Mouse (Mus musculus): ENCODE results near the gene Madd. TPM values are rescaled to one million over a fixed set of nuclear protein-coding genes. Genes with fewer than 3 reads are reported as not detected.
A peak's percentile ranks its signal among the peaks of the same experiment; 100 is the strongest.

Madd gene
- polyA plus RNA-seq, 1 experiment from 2014 or later = 47.3 TPM

DNA sequence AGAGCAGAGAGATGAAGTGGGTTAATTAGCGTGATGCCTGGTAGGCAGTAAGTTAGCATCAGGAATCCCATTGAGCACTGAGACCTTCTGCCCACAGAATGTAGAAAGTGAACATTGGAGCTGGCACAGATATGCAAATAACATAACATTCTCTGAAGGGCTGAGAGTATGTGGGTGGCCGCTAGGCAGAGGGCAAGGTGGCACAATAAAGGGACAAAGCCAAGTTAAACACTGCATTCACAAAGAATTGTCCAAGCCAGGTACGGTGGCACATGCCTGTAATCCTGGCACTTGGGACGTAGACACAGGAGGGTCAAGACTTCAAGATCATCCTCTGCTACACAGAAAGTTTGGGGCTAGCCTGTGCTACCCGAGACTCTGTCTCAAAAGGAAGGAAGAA, 74.4 kb downstream of the Madd start:
- no peak overlapping the region for H3K4me3 ChIP-seq
- no peak for ATAC-seq (ENCODE audit: low read depth)
- H3K9me3 ChIP-seq = no peaks in the 10 kb centered on the region
- H3K27ac ChIP-seq (replicated peaks) = no peak overlapping the region
- H3K4me1 ChIP-seq (replicated peaks) = no peaks in the 10 kb centered on the region
- WGBS = 92% methylated on average over 5 of the region's 5 CpGs
- no peaks in the 10 kb centered on the region for H3K36me3 ChIP-seq
- H3K4me2 ChIP-seq = no peak overlapping the region
- H3K27me3 ChIP-seq = no peaks in the 10 kb centered on the region
- no peak overlapping the region for H3K9ac ChIP-seq

DNA sequence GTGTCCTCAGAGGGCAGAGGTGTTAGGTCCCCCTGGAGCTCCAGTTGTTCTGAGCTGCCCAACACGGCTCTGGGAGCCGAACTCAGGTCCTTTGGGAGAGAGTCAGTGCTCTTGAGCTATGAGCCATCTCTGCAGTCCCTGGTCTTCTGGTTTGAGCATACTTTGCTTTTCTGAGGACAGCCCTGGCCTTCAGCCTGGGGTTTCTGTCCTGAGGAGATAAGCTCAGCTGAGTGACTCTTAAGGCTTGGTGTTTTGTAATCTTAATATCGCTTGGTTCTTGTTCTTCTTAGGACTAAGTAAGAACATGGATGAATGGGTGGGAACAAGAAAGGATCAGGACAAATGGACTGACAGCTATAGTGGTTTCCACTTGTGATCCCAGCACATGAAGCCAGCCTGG, 75.5 kb downstream of the Madd start:
- 92% methylated on average over 3 of the region's 3 CpGs for WGBS
- no peak for ATAC-seq (ENCODE audit: low read depth)
- H3K27ac ChIP-seq (replicated peaks) = no peak overlapping the region
- no peak overlapping the region for H3K4me3 ChIP-seq
- H3K36me3 ChIP-seq = no peaks in the 10 kb centered on the region
- no peak overlapping the region for H3K9ac ChIP-seq
- H3K9me3 ChIP-seq = no peaks in the 10 kb centered on the region
- no peak overlapping the region for H3K4me2 ChIP-seq
- no peaks in the 10 kb centered on the region for H3K27me3 ChIP-seq
- no peaks in the 10 kb centered on the region for H3K4me1 ChIP-seq (replicated peaks)

DNA sequence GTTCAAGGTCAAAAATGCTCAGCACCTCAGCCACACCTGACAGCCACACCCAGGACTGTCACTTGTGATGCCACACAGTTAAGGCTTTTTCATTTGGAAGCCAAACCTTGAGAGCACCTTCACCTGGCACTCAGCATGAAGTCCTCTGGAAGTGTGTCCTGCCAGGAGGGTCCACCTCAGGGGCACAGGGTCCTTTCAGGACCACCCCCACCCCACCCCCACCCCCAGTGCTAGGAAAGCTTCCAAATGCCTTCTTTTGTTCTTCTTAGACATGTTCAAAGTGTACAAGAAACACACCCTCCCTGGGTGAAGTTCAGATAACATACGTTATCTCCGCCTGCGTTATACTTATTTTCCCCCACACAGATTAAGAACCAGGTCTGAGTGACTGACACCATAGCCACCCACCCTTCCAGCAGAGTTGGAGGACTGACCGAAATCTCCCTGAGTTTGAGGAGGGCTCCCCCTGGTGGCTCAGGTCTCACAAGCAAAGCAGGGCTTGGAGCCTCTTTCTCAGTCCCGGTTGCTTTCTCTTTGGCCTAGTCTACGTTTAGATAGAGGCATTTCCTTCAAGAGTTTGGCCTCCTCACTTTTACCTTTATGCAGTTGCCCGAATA, 82.4 kb downstream of the Madd start:
- H3K9ac ChIP-seq = no peak overlapping the region
- no peaks in the 10 kb centered on the region for H3K9me3 ChIP-seq
- H3K27ac ChIP-seq (replicated peaks) = no peak overlapping the region
- H3K4me3 ChIP-seq = no peak overlapping the region
- H3K4me1 ChIP-seq (replicated peaks) = no peaks in the 10 kb centered on the region
- no peaks in the 10 kb centered on the region for H3K27me3 ChIP-seq
- no peak overlapping the region for H3K4me2 ChIP-seq
- peak; percentile 84 for ATAC-seq (ENCODE audit: low read depth)
- 12% methylated on average over 7 of the region's 7 CpGs for WGBS
- H3K36me3 ChIP-seq = no peaks in the 10 kb centered on the region

DNA sequence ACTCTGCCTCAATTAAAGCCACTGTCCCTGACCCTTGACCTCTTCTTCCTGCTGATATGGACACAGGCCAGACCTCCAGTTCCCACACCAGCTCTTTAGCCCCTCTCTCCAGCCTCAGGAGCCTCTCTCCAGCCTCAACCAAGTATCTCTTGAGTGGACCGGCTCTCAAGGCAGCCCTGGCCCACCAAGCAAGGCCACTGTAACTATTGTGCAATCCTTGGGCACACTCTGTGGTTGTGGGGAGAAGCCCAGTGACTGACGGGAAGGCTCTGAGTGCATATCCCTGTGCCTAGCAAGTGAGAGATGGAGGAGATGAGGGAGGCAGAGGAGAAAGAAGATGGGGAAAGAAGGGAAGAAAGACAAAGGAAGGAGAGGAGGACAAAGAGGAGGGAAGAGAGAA, 85.5 kb downstream of the Madd start:
- H3K9ac ChIP-seq = no peak overlapping the region
- 95% methylated on average over 2 of the region's 2 CpGs for WGBS
- H3K4me3 ChIP-seq = no peak overlapping the region
- no peaks in the 10 kb centered on the region for H3K4me1 ChIP-seq (replicated peaks)
- H3K36me3 ChIP-seq = no peaks in the 10 kb centered on the region
- H3K27ac ChIP-seq (replicated peaks) = no peak overlapping the region
- H3K9me3 ChIP-seq = no peaks in the 10 kb centered on the region
- ATAC-seq (ENCODE audit: low read depth) = no peak
- no peaks in the 10 kb centered on the region for H3K27me3 ChIP-seq
- no peak overlapping the region for H3K4me2 ChIP-seq

DNA sequence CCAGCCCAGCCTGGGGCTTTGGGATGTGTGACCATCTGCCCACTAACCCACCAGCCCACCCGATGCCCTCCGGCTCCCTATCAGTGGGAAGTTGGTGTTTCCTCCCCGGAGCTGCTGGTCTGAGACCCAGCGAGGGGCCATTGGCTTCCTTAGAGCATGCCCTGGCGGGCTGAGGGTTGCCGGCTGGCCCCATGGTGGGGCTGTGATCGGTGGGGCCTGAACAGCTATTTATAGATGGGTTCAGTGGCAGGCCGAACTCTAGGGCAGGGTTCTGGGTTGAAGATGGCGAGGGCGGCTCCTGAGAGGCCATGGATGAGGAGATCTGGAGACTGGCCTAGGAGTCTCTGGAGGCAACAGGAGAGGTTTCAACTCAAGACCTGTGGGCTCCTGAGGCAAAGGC, 86.6 kb downstream of the Madd start:
- Histone ChIP-seq H3K36me3 (no peaks in the 10 kb centered on the region), H3K27me3 (no peaks in the 10 kb centered on the region), H3K4me2 (no peak overlapping the region), H3K9me3 (no peaks in the 10 kb centered on the region), H3K4me1 (replicated peaks) (no peaks in the 10 kb centered on the region), H3K4me3 (no peak overlapping the region; the same call in 1 of the 2 replicates), H3K9ac (no peak overlapping the region), H3K27ac (replicated peaks) (no peak overlapping the region)
- no peak for ATAC-seq (ENCODE audit: low read depth)
- WGBS = 85% methylated on average over 10 of the region's 10 CpGs

DNA sequence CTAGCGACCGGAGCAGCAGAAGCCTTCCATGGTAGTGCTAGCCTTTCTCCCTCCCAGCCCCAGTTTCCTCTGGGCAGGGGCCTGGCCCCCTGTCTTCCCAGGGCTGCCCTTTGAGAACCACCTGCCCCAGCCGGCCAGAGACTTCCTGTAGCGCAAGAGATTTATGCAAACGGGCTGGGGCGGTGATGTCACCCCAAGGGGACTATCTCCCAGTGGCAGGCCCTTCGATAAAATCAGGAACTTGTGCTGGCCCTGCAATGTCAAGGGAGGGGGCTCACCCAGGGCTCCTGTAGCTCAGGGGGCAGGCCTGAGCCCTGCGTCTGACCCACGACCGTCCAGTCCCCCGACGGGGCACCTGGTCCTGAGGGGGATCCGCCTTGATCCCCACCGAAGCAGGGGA, 87.1 kb downstream of the Madd start:
- no peak overlapping the region for H3K27ac ChIP-seq (replicated peaks)
- no peaks in the 10 kb centered on the region for H3K4me1 ChIP-seq (replicated peaks)
- no peak overlapping the region for H3K9ac ChIP-seq
- no peaks in the 10 kb centered on the region for H3K36me3 ChIP-seq
- ATAC-seq (ENCODE audit: low read depth) = no peak
- WGBS = 72% methylated on average over 14 of the region's 14 CpGs
- H3K9me3 ChIP-seq = no peaks in the 10 kb centered on the region
- H3K4me2 ChIP-seq = no peak overlapping the region
- H3K27me3 ChIP-seq = no peaks in the 10 kb centered on the region
- H3K4me3 ChIP-seq = no peak overlapping the region

DNA sequence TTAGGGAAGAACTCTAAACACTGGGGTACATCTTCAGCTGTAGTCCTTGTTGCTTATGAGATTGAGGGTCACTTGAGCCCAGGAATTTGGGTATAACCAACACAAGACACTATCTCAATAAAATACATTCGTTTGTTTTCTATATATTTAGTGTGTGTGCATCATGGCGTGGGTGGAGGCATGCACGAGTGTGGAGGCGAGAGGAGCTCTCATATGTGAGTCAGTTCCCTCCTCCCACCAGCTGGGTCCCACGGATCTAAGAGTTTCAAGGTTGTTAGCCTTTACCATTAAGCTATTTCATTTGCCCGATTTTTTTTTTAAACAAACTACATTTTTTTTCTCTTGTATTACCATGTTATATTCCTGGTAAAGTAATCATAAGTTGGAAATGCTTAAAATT, 92.8 kb downstream of the Madd start:
- Histone ChIP-seq H3K4me2 (no peak overlapping the region), H3K9me3 (no peaks in the 10 kb centered on the region), H3K36me3 (no peaks in the 10 kb centered on the region), H3K9ac (no peak overlapping the region), H3K27ac (replicated peaks) (no peak overlapping the region), H3K4me3 (no peak overlapping the region), H3K27me3 (no peaks in the 10 kb centered on the region), H3K4me1 (replicated peaks) (no peaks in the 10 kb centered on the region)
- WGBS = 78% methylated on average over 6 of the region's 6 CpGs
- ATAC-seq (ENCODE audit: low read depth) = no peak

DNA sequence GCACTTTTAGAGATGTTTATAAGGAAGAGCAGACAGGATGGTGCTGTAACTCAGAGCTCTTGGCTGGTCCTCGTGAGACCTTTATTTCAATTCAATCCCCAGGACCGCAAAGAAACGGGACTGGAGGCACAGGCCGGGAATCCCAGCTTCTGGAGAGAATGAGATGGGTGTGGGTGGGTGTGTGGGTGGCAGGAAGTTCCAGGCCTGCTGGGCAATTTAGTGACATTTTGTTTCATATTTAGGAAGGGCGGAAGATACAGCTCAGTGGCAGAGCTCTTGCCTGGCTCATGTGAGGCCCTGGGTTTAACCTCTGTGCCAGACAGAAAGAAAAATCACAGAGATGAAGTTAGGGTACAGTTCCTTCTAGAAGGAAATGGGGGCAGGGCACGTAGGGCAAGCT, 93.4 kb downstream of the Madd start:
- no peak for ATAC-seq (ENCODE audit: low read depth)
- 80% methylated on average over 6 of the region's 6 CpGs for WGBS
- H3K36me3 ChIP-seq = no peaks in the 10 kb centered on the region
- no peak overlapping the region for H3K9ac ChIP-seq
- H3K4me1 ChIP-seq (replicated peaks) = no peaks in the 10 kb centered on the region
- H3K27me3 ChIP-seq = no peaks in the 10 kb centered on the region
- no peak overlapping the region for H3K27ac ChIP-seq (replicated peaks)
- no peaks in the 10 kb centered on the region for H3K9me3 ChIP-seq
- no peak overlapping the region for H3K4me2 ChIP-seq
- H3K4me3 ChIP-seq = no peak overlapping the region

DNA sequence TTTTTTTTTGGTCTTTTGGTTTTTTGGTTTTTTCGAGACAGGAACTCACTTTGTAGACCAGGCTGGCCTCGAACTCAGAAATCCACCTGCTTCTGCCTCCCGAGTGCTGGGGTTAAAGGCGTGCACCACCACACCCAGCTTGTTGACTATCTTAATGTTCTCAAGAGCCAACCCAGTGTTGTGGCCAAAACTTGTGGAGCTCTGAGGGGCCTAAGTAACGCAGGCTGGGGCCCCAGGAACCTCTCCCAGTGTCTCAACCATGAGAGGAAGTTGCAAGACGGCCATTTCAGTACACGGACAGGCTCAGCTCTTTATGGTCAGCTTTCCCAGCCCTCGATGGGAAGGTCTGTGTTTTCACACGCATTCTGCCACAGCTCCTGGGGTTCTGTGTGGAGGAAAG, 94.7 kb downstream of the Madd start:
- no peaks in the 10 kb centered on the region for H3K36me3 ChIP-seq
- no peaks in the 10 kb centered on the region for H3K9me3 ChIP-seq
- no peak overlapping the region for H3K4me3 ChIP-seq
- H3K9ac ChIP-seq = no peak overlapping the region
- no peak overlapping the region for H3K4me2 ChIP-seq
- H3K4me1 ChIP-seq (replicated peaks) = no peaks in the 10 kb centered on the region
- WGBS = 80% methylated on average over 9 of the region's 9 CpGs
- no peaks in the 10 kb centered on the region for H3K27me3 ChIP-seq
- ATAC-seq (ENCODE audit: low read depth) = no peak
- H3K27ac ChIP-seq (replicated peaks) = no peak overlapping the region

DNA sequence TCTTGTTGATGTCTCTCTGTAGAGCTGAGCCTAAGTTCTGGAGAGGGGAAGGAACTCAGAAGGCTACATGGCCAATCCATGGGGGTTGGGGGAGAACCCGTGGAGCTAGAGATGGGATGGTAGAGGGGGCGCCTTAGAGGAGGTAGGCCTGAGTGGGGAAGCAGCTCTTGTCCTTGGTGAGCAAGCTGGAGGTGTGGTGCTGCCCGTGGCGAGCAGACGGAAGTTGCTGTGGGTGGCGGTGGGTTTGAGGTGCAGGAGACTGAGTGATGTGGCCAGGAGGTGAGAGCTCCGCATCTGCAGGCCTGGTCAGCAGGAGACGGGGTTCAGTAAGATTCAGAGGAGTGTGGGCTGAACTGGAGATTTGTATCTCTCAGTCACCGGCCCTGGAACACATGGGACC, 96.2 kb downstream of the Madd start:
- H3K27ac ChIP-seq (replicated peaks) = no peak overlapping the region
- ATAC-seq (ENCODE audit: low read depth) = no peak
- H3K9me3 ChIP-seq = no peaks in the 10 kb centered on the region
- H3K4me3 ChIP-seq = no peak overlapping the region
- H3K9ac ChIP-seq = no peak overlapping the region
- no peak overlapping the region for H3K4me2 ChIP-seq
- no peaks in the 10 kb centered on the region for H3K36me3 ChIP-seq
- WGBS = 86% methylated on average over 9 of the region's 9 CpGs
- H3K4me1 ChIP-seq (replicated peaks) = no peaks in the 10 kb centered on the region
- H3K27me3 ChIP-seq = no peaks in the 10 kb centered on the region

Other genes with a start within 250 kb of the Madd start
- 104 and 112 TPM in 2 replicates for gene Celf1, start 243.5 kb downstream of the Madd start, polyA plus RNA-seq (2015; fragmentation: Nextera tagmentation; extraction: Ambion mirVana)
- gene Rapsn, start 148.2 kb downstream of the Madd start, polyA plus RNA-seq (2015; fragmentation: Nextera tagmentation; extraction: Ambion mirVana) = 2.1 and 3.0 TPM in 2 replicates
- gene Psmc3, start 129.8 kb downstream of the Madd start, polyA plus RNA-seq (2015; fragmentation: Nextera tagmentation; extraction: Ambion mirVana) = 235 and 246 TPM in 2 replicates
- 31.1 and 31.5 TPM in 2 replicates for gene Slc39a13, start 113.4 kb downstream of the Madd start, polyA plus RNA-seq (2015; fragmentation: Nextera tagmentation; extraction: Ambion mirVana)
- 5.2 and 6.0 TPM in 2 replicates for gene Spi1, start 101.4 kb downstream of the Madd start, polyA plus RNA-seq (2015; fragmentation: Nextera tagmentation; extraction: Ambion mirVana)
- gene Mybpc3, start 65.7 kb downstream of the Madd start, polyA plus RNA-seq (2015; fragmentation: Nextera tagmentation; extraction: Ambion mirVana) = 0.22 and 0.56 TPM in 2 replicates
- 1.1 and 1.5 TPM in 2 replicates for gene Nr1h3, start 19.0 kb upstream of the Madd start, polyA plus RNA-seq (2015; fragmentation: Nextera tagmentation; extraction: Ambion mirVana)
- 37.2 and 43.3 TPM in 2 replicates for gene Acp2, start 19.0 kb upstream of the Madd start, polyA plus RNA-seq (2015; fragmentation: Nextera tagmentation; extraction: Ambion mirVana)
- 11.7 and 14.1 TPM in 2 replicates for gene Ddb2, start 53.1 kb upstream of the Madd start, polyA plus RNA-seq (2015; fragmentation: Nextera tagmentation; extraction: Ambion mirVana)
- 14.8 and 15.3 TPM in 2 replicates for gene Pacsin3, start 72.1 kb upstream of the Madd start, polyA plus RNA-seq (2015; fragmentation: Nextera tagmentation; extraction: Ambion mirVana)
- 64.5 and 67.0 TPM in 2 replicates for gene Arfgap2, start 81.1 kb upstream of the Madd start, polyA plus RNA-seq (2015; fragmentation: Nextera tagmentation; extraction: Ambion mirVana)